Mouse (Mus musculus): ENCODE measurements around the gene Prr5l. TPM values are rescaled to one million over a fixed set of nuclear protein-coding genes. Genes with fewer than 3 reads are reported as not detected.
A peak's percentile ranks its signal among the peaks of the same experiment; 100 is the strongest.

Gene Prr5l
- polyA plus RNA-seq, 1 experiment from 2014 or later, result 50.6 TPM

DNA sequence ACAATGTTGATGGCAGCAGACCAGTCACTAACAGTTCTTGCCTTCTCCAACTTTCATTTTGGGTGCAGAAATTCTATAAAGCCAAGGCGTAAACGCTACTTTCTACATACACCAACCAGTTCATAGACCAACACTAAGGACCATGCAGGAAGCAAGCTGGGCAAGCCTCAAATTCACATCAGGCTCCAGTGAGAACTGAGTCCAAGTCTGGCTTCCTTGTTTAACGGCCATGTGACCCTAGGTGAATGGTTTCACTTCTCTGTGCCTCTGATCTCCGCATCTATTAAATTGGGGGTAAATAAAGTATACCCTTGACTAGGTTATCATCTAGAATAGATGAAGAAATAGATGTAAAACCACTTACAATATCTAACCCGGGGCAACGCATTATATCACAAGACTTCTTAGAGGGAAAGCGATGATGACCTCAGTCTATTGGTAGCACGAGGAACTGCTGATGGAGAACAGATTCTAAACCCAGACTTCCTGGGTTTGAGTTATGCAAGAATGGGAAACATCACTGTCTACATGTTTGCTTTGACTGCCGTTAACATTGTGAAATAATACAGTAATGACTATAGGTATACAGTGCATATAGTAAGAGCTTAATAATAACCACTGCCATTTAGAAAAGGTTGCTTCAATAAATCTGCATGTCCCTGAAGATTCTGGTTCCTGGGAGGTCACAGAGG lies 1.2 kb downstream of the Prr5l start:
- Histone ChIP-seq H3K27me3 (peaks cover 14% of the 10 kb centered on the region; the same call in 1 of the 2 replicates), H3K4me1 (replicated peaks) (peaks cover 1% of the 10 kb centered on the region), H3K36me3 (no peaks in the 10 kb centered on the region), H3K9me3 (no peaks in the 10 kb centered on the region), H3K9ac (replicated peaks) (no peak overlapping the region), H3K4me2 (no peak overlapping the region), H3K27ac (no peak overlapping the region), H3K4me3 (replicated peaks) (no peak overlapping the region)
- ATAC-seq (ENCODE audit: insufficient number of reproducible peaks, insufficient read depth, low FRiP score, low TSS enrichment, low read depth), result no peak
- WGBS, result 89% methylated on average over 9 of the region's 9 CpGs

DNA sequence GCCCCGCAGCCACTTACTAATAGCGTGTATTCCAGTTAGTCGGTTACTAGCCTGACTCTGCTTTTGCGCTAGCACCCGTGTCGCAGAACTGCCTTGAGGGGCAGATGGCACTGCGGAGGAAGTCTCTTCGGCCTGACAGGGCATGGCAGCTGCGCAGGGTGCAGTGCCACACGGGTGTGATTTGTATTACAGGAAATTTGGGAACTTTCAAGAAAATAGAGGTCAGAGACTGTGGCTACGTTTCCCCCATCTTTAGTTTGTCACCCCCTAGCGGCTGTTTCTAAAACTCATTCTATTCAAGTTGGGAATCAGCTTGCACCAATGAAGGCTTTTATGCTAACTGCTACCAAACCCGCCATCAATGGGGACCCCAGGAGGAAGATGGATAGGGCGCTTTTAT lies 11.6 kb downstream of the Prr5l start:
- WGBS, result 27% methylated on average over 14 of the region's 14 CpGs
- Histone ChIP-seq H3K4me2 (peak overlapping the region; percentile 48), H3K4me1 (replicated peaks) (peaks cover 9% of the 10 kb centered on the region; the same call in 1 of the 2 replicates), H3K9ac (replicated peaks) (no peak overlapping the region), H3K36me3 (no peaks in the 10 kb centered on the region), H3K4me3 (replicated peaks) (no peak overlapping the region), H3K27me3 (0 out of 2 replicates have a peak, but pooled peaks cover 5% of the 10 kb centered on the region), H3K27ac (no peak overlapping the region), H3K9me3 (no peaks in the 10 kb centered on the region)
- no peak for ATAC-seq (ENCODE audit: insufficient number of reproducible peaks, insufficient read depth, low FRiP score, low TSS enrichment, low read depth)

DNA sequence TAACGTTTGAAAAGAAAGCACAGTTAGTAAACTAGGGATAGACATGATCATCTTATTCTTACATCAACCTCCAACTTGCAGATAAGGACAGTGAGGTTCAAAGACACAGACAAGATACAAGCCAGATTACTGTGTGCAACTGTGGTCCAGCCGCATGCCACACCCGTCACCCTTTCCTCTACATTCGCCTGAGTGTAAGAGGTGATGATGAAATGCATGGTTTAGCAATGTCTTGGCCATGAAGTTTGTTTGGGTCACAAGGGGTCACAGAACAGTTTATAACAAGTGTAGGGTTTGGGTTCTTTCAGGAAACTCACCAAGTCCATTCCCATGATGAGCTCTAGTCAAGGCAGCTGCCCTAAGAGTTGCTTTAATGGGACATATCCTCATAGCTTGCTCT lies 14.1 kb downstream of the Prr5l start:
- Histone ChIP-seq H3K4me1 (replicated peaks) (peaks cover 5% of the 10 kb centered on the region), H3K9ac (replicated peaks) (no peak overlapping the region), H3K36me3 (no peaks in the 10 kb centered on the region), H3K27ac (no peak overlapping the region), H3K27me3 (0 out of 2 replicates have a peak, but pooled peaks cover 5% of the 10 kb centered on the region), H3K9me3 (no peaks in the 10 kb centered on the region), H3K4me3 (replicated peaks) (no peak overlapping the region), H3K4me2 (no peak overlapping the region)
- no peak for ATAC-seq (ENCODE audit: insufficient number of reproducible peaks, insufficient read depth, low FRiP score, low TSS enrichment, low read depth)
- WGBS, result 93% methylated on average over 4 of the region's 4 CpGs

DNA sequence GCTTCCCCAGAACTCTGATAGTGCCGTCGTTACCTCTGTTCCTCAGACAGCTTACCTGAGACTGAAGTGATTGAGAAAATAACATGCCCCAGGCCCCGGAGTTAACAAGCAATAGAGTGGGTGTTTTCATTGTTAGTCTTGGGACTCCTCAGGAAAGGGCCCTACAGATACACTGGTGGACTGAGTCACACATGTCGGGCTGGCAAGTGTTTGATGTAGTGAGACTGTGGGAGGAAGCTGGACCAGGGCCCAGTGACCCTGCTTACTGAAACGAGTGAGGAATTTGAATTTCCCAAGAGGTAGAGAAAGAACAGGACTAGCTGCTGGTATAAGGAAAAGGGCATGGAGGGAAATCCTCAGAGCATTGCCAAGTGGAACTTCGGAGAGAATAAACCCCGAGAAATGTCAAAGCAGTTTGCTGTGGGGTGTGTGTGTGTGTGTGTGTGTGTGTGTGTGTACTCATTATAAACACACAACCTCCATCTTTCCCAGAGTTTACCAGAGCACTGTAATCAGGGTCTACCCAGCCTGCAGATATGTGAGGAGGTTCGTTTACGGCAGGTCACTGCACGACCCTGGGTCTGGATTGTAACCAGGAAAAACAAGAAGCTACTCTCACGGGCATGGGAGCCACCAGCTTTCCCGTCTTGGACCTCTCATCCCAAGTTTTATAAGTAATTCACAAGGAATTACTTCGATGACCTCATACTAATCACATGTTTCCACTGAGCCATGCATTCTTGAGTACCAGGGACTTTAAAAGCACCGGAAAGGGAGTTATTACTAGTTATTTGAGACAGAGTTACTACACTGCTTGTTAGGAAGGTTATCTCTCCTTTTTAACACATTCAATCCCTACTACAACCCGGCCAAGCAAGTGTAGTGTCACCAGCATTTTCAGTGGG lies 20.4 kb downstream of the Prr5l start:
- 45% methylated on average over 15 of the region's 15 CpGs for WGBS
- no peak overlapping the region for H3K9ac ChIP-seq (replicated peaks)
- ATAC-seq (ENCODE audit: insufficient number of reproducible peaks, insufficient read depth, low FRiP score, low TSS enrichment, low read depth), result peak; percentile 63

DNA sequence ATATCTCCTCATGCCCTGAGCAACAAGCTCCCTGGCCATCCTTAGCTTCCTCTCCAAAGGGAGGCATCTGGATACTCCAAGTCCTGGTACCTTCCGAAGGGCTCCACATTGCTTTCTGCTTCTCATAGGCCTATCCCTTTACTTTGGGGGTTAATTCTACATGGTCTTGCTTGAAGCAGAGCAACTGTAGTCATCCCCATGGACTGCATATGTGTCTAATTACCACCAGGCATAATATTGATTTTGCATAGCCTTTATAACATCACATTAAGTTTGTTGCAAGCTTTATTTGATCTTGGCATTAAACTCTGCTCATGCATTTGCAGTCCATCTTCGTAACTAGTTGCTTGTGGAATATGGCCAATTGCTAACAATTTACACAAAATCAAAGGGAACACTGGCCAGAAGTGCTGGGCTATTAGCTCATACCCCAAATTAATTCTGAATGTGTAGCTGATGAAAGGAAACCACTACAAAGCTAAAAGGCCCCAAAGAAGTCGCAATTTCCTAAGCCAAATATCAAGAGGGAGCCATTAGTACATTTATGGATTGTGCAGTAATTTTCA lies 21.8 kb downstream of the Prr5l start:
- WGBS, result 47% methylated on average over 3 of the region's 3 CpGs
- peak; percentile 16; the same call in 1 of the 2 replicates for ATAC-seq (ENCODE audit: insufficient number of reproducible peaks, insufficient read depth, low FRiP score, low TSS enrichment, low read depth)
- H3K36me3 ChIP-seq, result no peaks in the 10 kb centered on the region
- H3K27ac ChIP-seq, result peak overlapping the region; percentile 65
- H3K4me2 ChIP-seq, result no peak overlapping the region
- peaks cover 29% of the 10 kb centered on the region for H3K4me1 ChIP-seq (replicated peaks)
- H3K27me3 ChIP-seq, result no peaks in the 10 kb centered on the region
- no peak overlapping the region for H3K4me3 ChIP-seq (replicated peaks)
- no peaks in the 10 kb centered on the region for H3K9me3 ChIP-seq
- no peak overlapping the region for H3K9ac ChIP-seq (replicated peaks)

More for the DNA sequence above, 20.4 kb downstream of the Prr5l start:
- Histone ChIP-seq H3K4me1 (replicated peaks) (peaks cover 25% of the 10 kb centered on the region), H3K4me3 (replicated peaks) (no peak overlapping the region), H3K9me3 (no peaks in the 10 kb centered on the region), H3K27me3 (no peaks in the 10 kb centered on the region), H3K4me2 (peak overlapping the region; percentile 6; the same call in 1 of the 2 replicates), H3K27ac (peak overlapping the region; percentile 59), H3K36me3 (no peaks in the 10 kb centered on the region)

DNA sequence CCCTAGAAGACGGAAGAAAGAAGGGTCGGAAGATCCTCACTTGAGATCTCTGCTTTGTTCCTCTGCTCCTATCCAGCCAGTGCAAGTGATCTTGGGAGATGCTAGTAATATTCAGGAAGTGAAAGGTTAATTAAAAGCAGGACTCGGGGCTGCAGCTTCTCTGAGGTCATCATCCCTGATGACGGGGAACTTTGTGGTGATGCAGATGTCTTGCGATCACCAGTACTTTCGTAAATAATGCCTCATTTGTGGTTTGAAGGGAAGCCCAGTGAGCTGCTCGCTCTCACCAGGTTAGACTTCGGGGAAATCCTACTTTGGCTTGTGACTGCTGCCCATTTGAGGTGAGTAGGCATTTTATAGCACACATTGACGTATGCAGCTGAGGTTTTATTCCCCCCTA lies 26.7 kb downstream of the Prr5l start:
- no peaks in the 10 kb centered on the region for H3K36me3 ChIP-seq
- H3K9ac ChIP-seq (replicated peaks), result no peak overlapping the region
- ATAC-seq (ENCODE audit: insufficient number of reproducible peaks, insufficient read depth, low FRiP score, low TSS enrichment, low read depth), result no peak
- H3K4me2 ChIP-seq, result no peak overlapping the region
- WGBS, result 55% methylated on average over 9 of the region's 9 CpGs
- 0 out of 2 replicates have a peak, but pooled peaks cover 2% of the 10 kb centered on the region for H3K27me3 ChIP-seq
- no peak overlapping the region for H3K4me3 ChIP-seq (replicated peaks)
- H3K27ac ChIP-seq, result no peak overlapping the region
- peaks cover 9% of the 10 kb centered on the region; the same call in 1 of the 2 replicates for H3K4me1 ChIP-seq (replicated peaks)
- H3K9me3 ChIP-seq, result no peaks in the 10 kb centered on the region

DNA sequence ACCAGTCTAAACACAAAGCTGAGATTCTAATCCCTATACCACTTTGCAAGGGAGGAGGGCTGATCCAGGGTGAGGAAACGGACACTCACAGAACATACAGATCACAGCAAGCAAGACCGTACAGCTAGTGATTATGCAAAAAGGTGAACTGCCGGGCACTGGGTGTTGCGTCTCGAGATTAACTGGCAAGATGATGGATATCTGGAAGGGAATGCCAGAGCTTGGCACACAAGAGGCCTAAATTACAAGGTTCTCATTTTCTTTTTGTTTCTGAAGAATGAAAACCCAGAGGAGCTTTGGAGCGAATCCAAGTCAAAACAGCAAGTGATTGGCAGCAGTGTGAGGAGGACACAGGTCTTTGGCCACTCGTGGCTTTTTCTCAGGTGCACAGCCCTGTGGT lies 28.0 kb downstream of the Prr5l start:
- no peaks in the 10 kb centered on the region for H3K36me3 ChIP-seq
- no peak overlapping the region for H3K4me2 ChIP-seq
- 0 out of 2 replicates have a peak, but pooled peaks cover 5% of the 10 kb centered on the region for H3K4me1 ChIP-seq (replicated peaks)
- no peak overlapping the region for H3K9ac ChIP-seq (replicated peaks)
- no peaks in the 10 kb centered on the region for H3K9me3 ChIP-seq
- ATAC-seq (ENCODE audit: insufficient number of reproducible peaks, insufficient read depth, low FRiP score, low TSS enrichment, low read depth), result no peak
- no peak overlapping the region for H3K27ac ChIP-seq
- no peak overlapping the region for H3K4me3 ChIP-seq (replicated peaks)
- 0 out of 2 replicates have a peak, but pooled peaks cover 2% of the 10 kb centered on the region for H3K27me3 ChIP-seq
- 80% methylated on average over 7 of the region's 7 CpGs for WGBS

DNA sequence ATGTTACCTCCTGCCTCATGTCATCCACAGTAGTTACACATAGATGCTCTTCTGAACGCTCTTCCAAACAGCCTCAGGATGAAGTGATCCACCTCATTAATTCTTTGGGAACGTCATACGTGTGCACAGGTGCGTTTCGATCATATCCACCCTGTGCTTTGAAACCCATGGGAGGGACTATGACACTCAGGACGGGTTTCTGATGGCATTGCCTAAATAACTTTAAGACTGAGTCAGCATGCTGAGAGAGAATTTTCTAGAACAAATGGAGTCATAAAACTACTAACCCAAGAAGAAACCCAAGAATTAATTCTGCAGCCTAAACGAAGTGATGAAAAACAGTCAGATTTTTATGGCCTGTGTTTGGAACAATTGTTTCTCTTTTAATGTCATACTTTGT lies 40.1 kb downstream of the Prr5l start:
- ATAC-seq (ENCODE audit: insufficient number of reproducible peaks, insufficient read depth, low FRiP score, low TSS enrichment, low read depth), result no peak
- no peaks in the 10 kb centered on the region for H3K27me3 ChIP-seq
- 82% methylated on average over 7 of the region's 7 CpGs for WGBS
- no peak overlapping the region for H3K27ac ChIP-seq
- no peak overlapping the region for H3K4me2 ChIP-seq
- no peaks in the 10 kb centered on the region for H3K9me3 ChIP-seq
- H3K4me3 ChIP-seq (replicated peaks), result no peak overlapping the region
- H3K4me1 ChIP-seq (replicated peaks), result no peaks in the 10 kb centered on the region
- H3K9ac ChIP-seq (replicated peaks), result no peak overlapping the region
- H3K36me3 ChIP-seq, result no peaks in the 10 kb centered on the region

DNA sequence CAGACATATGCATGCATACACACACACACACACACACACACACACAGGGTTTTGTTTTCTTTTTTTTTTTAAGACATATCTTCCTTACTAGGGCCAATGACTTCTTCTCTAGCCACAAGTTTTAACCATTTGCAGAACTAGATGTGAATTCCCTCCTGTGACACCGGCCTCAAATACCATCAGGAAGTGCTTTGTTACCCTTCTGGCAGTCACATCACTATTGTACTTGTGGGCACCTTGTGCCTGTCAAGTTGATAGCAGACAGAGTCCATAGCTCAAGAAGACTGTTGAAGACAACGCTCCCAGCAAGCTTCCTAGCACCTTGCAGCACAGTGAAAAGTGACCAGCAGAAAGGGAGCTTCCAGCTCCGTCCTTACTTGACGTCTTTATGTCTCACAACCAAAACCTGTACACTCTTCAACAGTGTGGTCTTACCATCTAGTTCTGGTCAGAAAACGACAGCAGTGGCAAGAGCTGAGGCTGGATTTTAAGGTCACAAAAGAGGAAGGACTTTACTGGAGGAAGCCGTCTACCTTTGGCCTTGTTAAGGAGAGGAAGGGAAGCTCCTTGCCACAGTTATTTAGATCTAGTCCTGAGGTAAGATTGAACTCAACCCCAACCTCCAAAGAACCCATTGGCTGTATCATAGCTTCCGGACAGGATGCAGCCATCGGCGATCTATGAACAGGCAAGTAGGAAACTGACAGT lies 47.9 kb downstream of the Prr5l start:
- H3K36me3 ChIP-seq, result no peaks in the 10 kb centered on the region
- ATAC-seq (ENCODE audit: insufficient number of reproducible peaks, insufficient read depth, low FRiP score, low TSS enrichment, low read depth), result no peak
- no peak overlapping the region for H3K9ac ChIP-seq (replicated peaks)
- H3K4me1 ChIP-seq (replicated peaks), result peaks cover 7% of the 10 kb centered on the region; the same call in 1 of the 2 replicates
- no peak overlapping the region for H3K4me3 ChIP-seq (replicated peaks)
- no peak overlapping the region for H3K27ac ChIP-seq
- no peak overlapping the region for H3K4me2 ChIP-seq
- no peaks in the 10 kb centered on the region for H3K27me3 ChIP-seq
- 88% methylated on average over 9 of the region's 9 CpGs for WGBS
- no peaks in the 10 kb centered on the region for H3K9me3 ChIP-seq

DNA sequence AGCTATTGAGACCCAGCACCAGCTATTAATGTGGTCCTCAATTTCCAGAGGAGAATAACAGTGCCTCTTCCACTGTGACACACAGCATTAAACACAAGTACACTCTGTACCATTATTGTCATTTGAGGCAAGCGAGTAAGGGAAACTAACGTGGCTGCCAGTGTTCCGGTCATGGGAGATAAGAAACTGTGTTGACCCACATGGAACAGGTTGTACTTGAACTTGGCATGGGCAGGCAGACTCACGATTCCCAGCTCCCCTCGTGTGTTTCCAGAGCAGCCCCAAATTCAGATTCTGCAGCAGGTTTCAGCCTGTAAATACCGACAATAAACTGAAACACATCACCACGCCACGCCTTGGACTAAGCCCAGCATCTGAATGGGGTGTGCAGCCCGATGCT lies 50.5 kb downstream of the Prr5l start:
- no peak overlapping the region for H3K9ac ChIP-seq (replicated peaks)

More for the DNA sequence above, 50.5 kb downstream of the Prr5l start:
- no peaks in the 10 kb centered on the region for H3K36me3 ChIP-seq
- no peaks in the 10 kb centered on the region for H3K9me3 ChIP-seq
- H3K4me1 ChIP-seq (replicated peaks), result peaks cover 8% of the 10 kb centered on the region; the same call in 1 of the 2 replicates
- H3K27ac ChIP-seq, result no peak overlapping the region
- H3K27me3 ChIP-seq, result no peaks in the 10 kb centered on the region
- H3K4me2 ChIP-seq, result no peak overlapping the region
- no peak for ATAC-seq (ENCODE audit: insufficient number of reproducible peaks, insufficient read depth, low FRiP score, low TSS enrichment, low read depth)
- no peak overlapping the region for H3K4me3 ChIP-seq (replicated peaks)
- 81% methylated on average over 9 of the region's 9 CpGs for WGBS

Data from limb, embryonic 12.5 days (tissue).